Mouse (Mus musculus) left cerebral cortex, postnatal 10 days (tissue): Measurements from ENCODE around the gene Acta2. TPM values are rescaled to one million over a fixed set of nuclear protein-coding genes. Genes with fewer than 3 reads are reported as not detected.

Experiments used
- DNase-seq, 2 experiments: peaks; one replicate each; pipeline ENCODE4 v3.0.0; 2021 to 2022; ENCODE audit warnings: low spot score in 2 of 2, mixed read lengths in 1 of 2; ENCODE audit errors: extremely low spot score in 1 of 2
- intact Hi-C: fragments of 180-260 bp; cut with DNase I; formaldehyde crosslinking; loops from one replicate; pipeline ENCODE4 v1.15.1; 2025
- total RNA-seq, 2 experiments: library from RNA; stranded (reverse); gene quantifications; 2 replicates each; pipeline ENCODE4 v1.2.3; 2021

Acta2 gene
- total RNA-seq, 2 experiments from 2014 or later: 17.0 to 17.1 TPM

DNA sequence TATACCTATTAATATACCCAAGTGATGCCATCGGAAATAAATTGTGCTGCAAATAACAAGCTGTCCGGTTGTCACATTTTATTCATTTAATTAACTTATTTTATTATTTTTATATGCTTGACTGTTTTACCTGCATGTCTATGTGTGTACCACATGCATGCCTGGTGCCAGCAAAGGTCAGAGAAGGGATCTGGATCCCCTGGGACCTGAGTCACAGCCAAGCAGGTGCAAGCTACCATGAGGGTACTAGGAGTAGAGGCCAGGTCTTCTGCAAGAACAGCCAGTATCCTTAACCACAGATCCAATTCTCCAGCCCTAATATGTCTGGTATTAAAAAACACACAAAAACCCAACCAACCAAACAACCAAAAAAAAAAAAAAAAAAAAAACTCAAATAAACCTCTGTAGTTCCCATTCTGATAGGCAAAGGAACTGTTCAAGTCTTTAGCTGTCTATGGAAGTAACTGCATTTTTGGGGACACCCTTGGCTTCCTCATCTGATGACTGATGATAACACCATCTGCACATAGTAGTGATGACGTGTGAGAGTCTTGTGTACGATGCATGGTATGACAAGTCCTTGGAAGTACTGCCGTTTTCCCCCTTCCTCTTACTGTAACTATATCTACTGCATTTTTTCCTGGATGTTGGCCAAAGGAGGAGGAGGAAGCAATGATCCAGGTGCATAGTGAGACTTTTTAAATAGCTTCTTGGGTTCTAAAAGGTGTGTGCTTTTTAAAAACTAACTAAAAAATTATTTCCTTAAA, 14.9 kb downstream of the Acta2 start:
- DNase-seq: no peak
- intact Hi-C loops: loop anchor here (5.0 to 10.0 kb wide), 6 partner anchors 42 to 534 kb away; partner anchors contain the start of gene Ch25h

DNA sequence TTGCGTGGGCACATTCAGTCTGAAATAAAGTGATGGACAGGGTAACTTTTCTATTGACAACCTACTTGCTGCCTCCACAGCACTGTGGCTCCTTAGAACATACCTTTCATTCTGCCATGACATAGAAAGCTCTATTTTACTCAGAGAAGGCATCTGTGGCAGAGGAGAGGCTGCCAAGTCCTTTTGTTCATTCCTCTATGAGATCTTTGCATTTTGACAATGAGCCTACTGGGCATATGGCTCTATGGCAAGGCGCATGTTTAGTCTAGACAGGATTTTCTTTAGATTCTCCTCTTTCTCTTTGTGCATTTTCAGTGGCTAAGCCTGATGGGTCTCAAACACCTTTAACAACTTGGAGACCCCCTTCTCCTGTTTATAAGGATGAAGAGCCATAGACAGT, 17.6 kb downstream of the Acta2 start:
- intact Hi-C loops: loop anchor here (10.0 kb wide), 1 partner anchor 853 kb away; no protein-coding TSS in a partner anchor
- DNase-seq: no peak

DNA sequence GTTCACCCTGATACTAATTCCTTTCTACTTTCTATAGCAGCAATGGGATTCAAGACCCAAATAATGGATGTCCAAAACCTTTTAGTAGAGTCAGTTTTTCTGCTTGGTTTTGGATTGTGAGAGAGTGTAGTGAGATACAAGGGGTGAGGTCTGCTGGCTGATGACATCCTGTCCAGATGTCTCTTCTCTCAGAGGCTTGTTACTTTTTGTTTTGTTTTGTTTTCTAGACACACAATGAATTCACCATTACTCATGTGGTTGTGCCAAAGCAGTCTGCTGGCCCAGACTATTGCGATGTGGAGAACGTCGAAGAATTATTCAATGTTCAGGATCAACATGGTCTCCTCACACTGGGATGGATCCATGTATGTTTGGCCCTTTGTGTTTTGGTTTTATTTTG, 19.3 kb downstream of the Acta2 start:
- intact Hi-C loops: loop anchor here (10.0 kb wide), 1 partner anchor 851 kb away; no protein-coding TSS in a partner anchor
- no peak for DNase-seq

DNA sequence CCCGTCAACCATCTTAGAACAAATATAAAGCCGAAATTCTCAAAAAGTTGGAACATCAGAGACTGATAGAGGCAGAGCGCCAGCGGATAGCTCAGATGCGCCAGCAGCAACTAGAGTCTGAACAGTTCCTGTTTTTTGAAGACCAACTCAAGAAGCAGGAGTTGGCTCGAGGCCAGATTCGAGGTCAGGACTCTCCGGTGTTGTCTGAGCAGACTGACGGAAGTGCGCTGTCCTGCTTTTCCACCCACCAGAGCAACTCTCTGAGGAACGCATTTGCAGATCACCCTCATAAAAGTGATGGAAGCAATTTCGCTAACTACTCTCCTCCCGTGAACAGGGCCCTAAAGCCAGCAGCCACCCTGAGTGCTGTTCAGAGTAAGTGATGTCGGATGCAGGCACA, 21.4 kb downstream of the Acta2 start:
- intact Hi-C loops: loop anchor here (5.0 to 10.0 kb wide), 2 partner anchors 42 to 849 kb away; partner anchors contain the start of gene Stambpl1

DNA sequence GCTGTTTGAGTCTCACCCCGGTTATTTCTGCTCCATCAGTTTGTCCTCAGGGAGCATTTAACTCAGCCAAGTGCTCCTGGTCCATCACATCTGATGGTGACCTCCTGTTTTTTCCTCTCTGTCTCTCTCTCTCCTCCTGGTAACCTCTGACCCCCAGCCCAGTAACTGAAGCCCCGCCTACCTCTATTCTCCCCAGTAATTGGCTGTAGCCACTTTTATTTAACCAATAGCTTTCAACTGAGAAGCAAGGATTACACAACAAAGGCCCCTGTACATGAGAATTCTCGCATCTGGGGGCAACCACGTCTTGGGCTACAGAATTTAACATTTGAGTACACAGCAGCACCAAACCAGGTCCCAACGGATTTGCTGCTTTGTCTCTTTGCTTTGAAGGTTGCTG, 23.1 kb downstream of the Acta2 start:
- DNase-seq: no peak
- intact Hi-C loops: loop anchor here (5.0 to 10.0 kb wide), 2 partner anchors 40 to 848 kb away; partner anchors contain the start of gene Stambpl1

More for the DNA sequence above, 21.4 kb downstream of the Acta2 start:
- peak; percentile 64 to 89 for DNase-seq

DNA sequence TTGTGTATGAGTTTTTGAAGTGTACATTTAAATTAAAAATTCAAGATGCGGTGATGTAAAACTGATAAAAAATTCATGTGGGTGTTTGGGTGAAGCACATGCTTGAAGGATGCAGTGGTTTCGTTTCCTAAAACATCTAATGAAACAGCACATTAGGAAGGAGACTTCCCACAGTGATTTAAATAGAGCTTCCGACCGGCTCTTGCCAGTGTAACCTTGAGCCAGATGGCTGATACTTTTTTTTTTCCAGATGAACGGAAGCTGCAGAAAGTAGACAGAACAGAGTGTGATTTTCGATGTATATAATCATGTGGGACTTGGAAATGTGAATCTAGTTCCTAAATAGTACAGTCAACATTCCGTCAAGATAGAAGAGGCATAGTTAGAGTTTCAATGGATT, 23.8 kb downstream of the Acta2 start:
- intact Hi-C loops: loop anchor here (5.0 to 10.0 kb wide), 2 partner anchors 39 to 847 kb away; partner anchors contain the start of gene Stambpl1
- DNase-seq: no peak

DNA sequence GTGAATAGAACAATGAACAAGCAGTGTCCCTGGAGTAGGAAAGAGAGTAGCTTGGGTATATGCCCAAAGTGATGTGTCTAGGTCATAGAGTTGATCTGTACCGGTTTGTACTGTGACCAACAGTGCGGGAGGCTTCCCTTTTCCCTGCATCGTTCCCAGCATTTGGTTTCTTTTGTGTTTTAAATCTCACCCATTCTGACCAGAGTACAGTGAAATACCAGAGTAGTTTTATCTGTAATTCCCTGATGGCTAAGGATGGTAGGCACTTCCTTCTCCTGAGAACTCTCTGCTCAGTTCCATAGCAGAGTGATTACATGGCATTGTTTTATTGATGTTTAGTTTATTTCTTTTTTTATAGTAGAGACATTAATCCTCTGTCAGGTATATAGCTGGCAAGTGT, 32.6 kb downstream of the Acta2 start:
- DNase-seq: no peak
- intact Hi-C loops: no loop called here

DNA sequence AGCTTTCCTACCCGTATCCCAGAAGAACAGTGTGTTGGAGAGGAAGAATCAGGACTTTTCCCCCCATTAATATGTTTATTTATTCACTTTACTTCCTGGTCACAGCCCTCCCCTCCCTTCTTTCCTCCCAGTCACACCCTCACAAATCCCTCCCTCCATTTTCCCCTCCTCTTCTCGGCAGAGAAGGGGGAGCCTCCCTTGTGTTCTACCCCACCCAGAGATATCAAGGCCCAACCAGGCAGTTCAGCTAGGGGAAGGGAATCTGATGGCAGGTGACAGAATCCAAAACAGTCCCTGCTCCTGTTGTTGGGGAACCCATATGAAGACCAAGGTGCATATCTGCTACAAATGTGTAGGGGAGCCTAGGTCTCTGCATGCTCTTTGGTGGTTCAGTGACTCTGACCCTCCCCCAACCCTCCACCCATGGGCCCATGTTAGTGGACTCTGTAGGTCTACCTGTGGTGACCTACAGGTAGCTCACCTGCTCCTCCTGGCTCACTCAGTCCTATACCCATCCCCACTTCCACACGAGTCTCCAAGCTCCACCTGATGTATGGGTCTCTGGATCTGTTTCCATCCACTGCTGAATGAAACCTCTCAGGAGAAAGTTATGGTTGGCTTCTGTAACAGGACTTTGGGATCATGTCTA, 34.5 kb downstream of the Acta2 start:
- intact Hi-C loops: no loop called here
- DNase-seq: no peak

DNA sequence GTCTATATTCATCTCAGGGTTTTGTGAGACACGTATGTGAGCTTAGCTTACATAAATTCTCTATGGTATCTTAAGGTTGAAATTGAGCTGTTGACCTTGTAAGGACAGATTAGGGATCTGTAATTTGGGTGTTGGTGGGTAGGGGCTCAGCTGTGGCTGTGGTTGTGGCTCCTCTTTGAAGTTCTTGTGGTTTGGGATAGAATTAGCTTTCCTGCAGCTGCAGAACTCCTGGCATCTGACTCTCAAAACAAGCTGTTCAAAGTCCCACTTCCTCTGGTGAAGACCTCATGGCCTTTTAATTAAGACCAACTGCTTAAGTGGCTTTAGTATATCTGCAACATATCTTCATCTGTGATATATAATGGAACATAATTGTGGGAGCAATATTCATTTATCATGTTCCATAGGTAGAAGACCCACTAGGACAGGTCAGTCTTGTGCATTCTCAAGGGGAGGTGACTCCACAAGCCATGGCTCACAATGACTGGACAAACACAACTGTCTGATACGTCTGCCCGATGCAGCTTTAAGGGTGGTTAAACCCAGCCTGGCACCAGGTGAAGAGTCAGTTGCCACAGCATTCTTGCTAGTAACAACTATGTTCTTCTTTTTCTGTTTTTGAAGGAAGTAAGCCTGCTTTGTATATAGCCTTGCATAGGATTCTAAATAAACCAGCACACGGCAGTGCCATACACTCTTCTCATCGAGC, 36.0 kb downstream of the Acta2 start:
- no peak for DNase-seq
- intact Hi-C loops: no loop called here

DNA sequence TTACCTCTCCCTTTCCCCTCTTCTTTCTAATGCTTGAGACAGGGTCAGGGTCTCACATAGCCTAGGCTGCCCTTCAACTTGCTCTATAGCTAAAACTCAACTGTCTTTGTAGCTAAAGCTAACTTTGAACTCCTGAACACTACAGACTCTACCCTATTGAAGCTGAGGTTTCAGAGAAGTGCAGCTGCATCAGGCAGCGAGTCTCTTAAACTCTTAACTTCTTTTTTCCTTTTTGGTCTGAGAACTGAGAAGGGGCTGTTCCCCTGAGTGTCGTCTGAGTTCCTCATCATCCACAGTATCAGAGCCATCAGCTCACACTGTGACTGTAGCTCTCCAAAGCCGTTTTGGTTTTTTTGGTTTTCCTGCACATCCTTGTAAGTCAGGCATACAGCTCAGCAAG, 37.6 kb downstream of the Acta2 start:
- no peak for DNase-seq
- intact Hi-C loops: no loop called here

DNA sequence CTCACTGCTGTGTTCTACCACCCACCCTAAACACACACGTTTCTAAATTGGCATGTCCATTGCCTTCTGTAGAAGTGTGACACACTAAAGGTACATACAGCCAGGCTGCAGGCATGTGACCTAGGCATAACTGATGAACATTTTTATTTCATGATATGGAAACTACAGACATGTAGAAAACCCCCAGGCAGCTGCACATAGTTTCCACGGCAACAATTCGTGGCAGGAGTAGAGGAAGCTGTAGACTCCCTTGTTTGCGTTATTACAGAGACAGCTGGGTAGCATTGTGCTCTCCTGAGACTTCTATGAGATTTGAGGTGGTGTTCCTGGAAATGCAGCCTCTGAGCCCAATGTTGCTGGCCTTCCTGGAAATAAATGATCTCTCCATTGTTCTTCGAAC, 38.4 kb downstream of the Acta2 start:
- DNase-seq: no peak
- intact Hi-C loops: no loop called here

DNA sequence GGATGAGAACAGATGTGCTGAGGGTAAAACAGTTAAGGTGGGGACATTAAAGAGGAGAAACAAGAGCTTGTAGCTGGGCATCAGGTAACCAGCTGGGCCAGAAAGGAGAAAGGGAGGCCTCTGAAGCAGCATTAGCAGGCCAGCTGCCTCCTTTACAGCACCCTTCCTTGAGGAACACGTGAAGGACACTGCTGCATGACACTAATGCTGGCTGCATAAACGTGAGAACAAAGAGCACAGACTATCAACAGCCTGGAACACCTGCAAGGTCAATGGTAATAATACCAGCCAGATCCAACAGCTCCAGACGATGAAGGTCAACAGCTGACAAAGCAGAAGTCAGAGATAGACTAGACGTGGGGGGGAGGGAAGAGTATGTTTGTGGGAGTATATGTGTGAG, 41.3 kb downstream of the Acta2 start:
- DNase-seq: no peak
- intact Hi-C loops: no loop called here

DNA sequence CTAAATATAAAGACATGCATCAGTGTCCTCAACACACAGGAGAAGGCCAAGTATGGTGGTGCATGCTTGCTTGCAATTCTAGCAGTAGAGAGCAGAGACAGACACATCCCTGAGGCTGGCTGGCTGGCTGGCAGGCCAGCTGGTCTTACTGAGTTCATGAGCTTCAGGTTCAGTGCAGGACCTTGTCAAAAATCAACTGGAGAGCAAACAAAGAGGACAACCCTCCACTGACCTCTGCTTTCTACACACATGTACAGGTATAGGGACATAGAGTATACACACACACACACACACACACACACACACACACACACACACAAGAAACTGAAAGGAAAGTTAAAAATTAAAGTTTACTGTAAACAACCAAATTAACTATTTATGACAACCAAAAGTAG, 42.1 kb downstream of the Acta2 start:
- no peak for DNase-seq
- intact Hi-C loops: no loop called here

DNA sequence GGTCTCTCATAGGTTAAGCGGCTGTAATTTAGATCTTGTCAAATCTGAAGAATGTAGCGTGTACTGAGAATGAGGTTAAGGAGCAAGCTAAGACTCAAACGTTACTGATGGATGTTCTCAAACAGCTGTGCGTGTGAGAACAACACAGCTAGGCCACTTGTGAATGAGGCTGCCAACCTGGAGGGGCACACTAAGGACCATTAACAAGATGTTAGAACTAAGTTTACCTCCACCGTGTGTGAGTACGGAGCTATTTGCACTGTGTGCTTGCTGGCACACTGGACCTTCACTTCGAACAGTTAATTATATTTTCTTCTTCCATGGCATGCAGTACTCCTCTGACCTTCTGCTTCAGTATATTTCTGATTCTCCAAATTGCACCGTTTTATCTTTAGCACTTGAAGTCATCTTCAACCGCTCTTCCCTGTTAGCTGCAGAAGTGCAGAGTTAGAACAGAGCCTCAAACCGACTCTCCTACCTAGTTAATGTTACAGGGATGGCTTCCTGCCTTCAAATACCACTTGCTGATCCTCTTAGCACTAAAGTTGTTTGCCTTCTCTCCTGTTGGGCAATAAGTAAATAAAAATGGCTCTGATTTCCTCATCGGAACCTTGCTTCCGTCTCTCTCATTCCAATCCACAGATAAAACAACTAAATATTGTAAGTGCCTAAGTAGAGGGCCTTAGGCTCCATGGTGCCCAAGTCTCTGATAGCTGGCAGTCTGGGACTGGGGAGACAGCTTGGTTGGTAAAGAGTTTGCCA, 42.7 kb downstream of the Acta2 start:
- intact Hi-C loops: no loop called here
- DNase-seq: no peak

DNA sequence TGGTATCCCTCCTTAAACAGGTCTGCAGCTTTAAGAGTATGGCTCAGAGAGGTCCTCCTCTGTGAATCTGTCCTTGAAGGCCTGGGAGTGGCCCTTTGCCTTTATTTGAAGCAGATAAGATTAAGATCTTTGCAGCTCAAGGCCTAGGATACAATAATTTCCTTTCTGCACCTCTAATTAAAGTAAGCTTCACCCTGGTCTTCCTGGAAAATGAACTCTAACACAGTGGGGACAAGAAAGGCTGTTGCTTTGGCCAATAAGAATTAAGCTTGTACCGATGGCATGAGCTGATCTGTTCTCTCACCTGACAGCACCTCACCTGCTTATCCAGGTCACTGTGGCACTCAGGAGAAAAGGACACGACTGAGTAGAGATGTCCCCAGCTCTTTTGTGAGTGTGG, 44.5 kb downstream of the Acta2 start:
- no peak for DNase-seq
- intact Hi-C loops: no loop called here

DNA sequence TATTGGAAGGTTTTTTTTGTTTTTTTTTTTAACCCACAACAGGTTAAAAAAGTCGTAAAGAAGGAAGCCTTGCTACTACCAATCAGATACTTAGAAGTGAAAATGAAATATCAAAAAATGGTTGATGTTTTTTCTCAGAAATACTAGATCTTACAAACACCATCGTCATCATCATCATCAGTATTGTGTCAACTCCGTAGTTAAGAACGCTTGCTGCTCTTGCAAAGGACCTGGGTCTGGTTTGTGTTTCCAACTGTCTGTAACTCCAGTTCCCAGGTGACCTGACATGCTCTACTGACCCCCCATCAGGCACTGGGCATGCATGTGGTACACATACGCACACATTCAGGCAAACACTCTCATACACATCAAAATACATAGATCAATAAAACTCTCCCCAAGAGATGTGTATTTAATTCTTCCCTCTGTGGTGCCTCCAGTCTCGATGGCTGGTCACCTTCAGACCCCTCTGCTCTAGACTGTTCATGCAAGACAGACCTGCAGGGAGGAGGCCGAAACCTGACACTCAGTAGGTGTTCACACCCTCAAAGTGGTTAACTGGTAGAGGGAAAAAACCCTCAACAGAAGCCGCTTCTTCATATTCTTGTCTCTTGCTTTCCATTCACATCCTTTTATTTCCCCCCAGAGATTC, 45.3 kb downstream of the Acta2 start:
- intact Hi-C loops: no loop called here
- no peak for DNase-seq

DNA sequence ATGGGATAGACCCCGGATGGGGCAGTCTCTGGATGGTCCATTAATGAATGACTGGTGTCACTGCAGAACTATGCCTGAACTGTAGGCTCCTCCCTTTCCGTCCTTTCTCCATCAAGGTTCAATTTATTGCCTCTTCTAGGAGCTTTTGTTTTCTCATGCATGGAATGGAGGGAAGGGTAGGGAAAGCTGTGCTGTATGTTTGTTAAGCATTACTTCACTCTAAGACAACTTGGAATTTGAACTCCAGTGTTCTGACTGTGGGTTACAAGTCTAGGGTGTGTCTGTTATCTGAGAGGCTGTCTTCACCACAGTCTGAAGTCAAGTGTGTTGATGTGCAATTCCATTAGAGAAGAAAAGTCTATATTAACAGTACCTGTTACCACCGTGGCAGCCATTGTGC, 46.4 kb downstream of the Acta2 start:
- intact Hi-C loops: no loop called here
- no peak for DNase-seq

DNA sequence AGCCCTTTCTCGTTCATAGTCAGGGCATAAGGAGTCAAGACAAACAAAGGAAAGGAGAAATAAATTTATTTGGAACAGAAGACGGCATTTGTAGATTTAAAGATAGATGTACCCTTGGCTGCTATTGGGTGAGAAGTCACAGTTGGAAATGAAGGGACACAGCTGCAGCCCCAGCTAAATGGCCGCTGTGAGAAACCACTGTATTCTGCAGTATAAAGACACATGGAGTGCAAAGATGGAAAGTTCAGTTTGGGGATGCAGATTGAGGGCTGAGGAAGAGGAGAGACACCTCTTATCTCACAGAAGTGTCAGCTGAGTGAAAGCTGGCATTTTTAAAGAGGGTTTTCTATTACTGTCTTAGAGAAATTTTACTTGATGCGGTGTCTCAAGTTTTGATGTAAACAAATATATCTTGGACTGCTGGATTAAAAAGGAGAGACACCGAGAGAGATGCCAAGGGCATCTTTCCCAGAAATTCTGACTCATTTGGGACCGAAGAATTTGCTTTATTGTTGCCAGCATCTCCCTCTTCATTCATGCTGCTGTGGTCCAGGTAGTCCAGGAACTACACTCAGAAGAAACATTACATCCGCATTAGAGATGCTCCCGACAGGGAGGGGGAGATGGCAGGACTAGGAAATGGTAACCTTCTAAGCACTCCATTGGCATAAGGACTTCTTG, 48.5 kb downstream of the Acta2 start:
- intact Hi-C loops: no loop called here
- no peak for DNase-seq
